Mouse (Mus musculus) bone marrow, adult 2 months (tissue): ENCODE data around the gene Ptprq.

ENCODE experiments used
- CTCF ChIP-seq: fragments of 200-500 bp; IDR thresholded peaks from 2 replicates; pipeline ENCODE4 v1.5.1; 2011; ENCODE audit warnings: low read length, control low read depth; ENCODE audit not compliant: control insufficient read depth, insufficient read depth
- POLR2A ChIP-seq: fragments of 200-500 bp; IDR thresholded peaks from 2 replicates; pipeline ENCODE4 v1.6.1; 2011; ENCODE audit warnings: low read depth, mild to moderate bottlenecking, control low read depth, low read length, borderline replicate concordance; ENCODE audit not compliant: control insufficient read depth

- no peak for TF ChIP-seq POLR2A
- no peak for TF ChIP-seq CTCF
Observed at GRCm38 (mm10) chr10:107514735-107515134, 205.1 kb downstream of the Ptprq start.
